Mouse (Mus musculus) cerebellum, adult 2 months (tissue): ENCODE results near the gene Tmem198.

Experiments
- CTCF ChIP-seq: fragments of 200-500 bp; IDR thresholded peaks from 2 replicates; pipeline ENCODE4 v1.5.1; 2011; ENCODE audit warnings: low read depth, mild to moderate bottlenecking, control low read depth, low read length, moderate library complexity, borderline replicate concordance; ENCODE audit not compliant: insufficient read depth
- POLR2A ChIP-seq: fragments of 200-500 bp; IDR thresholded peaks from 2 replicates; pipeline ENCODE4 v1.6.1; 2011; ENCODE audit warnings: low read length, control low read depth, borderline replicate concordance; ENCODE audit not compliant: insufficient read depth

GRCm38 (mm10) chr1:75478916-75479634 is at the start of gene Tmem198, which contains the start of gene Chpf:
- no peak for TF ChIP-seq CTCF
- peak; percentile 92 for TF ChIP-seq POLR2A
